Mouse (Mus musculus) heart, postnatal 0 days (tissue): Measurements from ENCODE around the gene Arpc1a.

Source experiments
- CTCF ChIP-seq: IDR thresholded peaks from 2 replicates; pipeline ENCODE4 v1.5.1; 2016; ENCODE audit warnings: antibody characterized with exemption, control low read depth, low read depth
- EP300 ChIP-seq: IDR thresholded peaks from 2 replicates; pipeline ENCODE4 v1.6.1; 2016; ENCODE audit warnings: antibody characterized with exemption, low read depth

DNA sequence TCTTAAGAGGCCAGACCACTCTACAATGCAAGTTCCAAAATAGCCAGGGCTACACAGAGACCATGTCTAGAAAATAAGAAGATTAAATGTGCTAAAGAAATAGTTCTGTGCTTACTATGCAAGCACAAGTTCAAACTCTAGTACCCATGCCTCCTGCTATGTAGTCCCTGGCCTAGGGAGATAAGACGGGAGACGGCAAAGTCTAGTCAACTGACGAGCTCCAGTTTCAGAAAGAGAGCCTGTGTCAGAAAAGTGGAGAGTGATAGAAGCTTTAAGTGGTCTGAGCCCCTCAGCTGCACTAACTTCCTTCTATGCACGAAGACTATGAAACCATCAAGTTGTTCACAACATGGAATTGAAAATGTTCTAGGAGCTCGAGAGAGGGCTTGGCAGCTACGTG lies 65.7 kb downstream of the Arpc1a start:
- TF ChIP-seq CTCF (no peak), EP300 (no peak)
